Mouse (Mus musculus) testis, postnatal 10 days (tissue): ENCODE data around the gene Krtap5-2.
"Not testable (repeated sequence)": the region's sequence is repeated elsewhere in the genome, so short reads cannot be mapped to it uniquely, and the experiment has no call there.

Source experiments
- DNase-seq: peaks from one replicate; pipeline ENCODE4 v3.0.0; 2021; ENCODE audit warnings: low spot score

Gene Krtap5-2

GRCm38 (mm10) chr7:142135934-142136333 lies 39.9 kb downstream of the Krtap5-2 start, which contains the start of gene Gm39115:
TSS of gene Gm39115 (minus strand) at chr7:142136034.
- not testable (repeated sequence) for DNase-seq

GRCm38 (mm10) chr7:142134206-142134995 lies 41.4 kb downstream of the Krtap5-2 start:
- no peak for DNase-seq

GRCm38 (mm10) chr7:142128843-142129242 lies 47.0 kb downstream of the Krtap5-2 start:
- no peak for DNase-seq
